Mouse (Mus musculus): ENCODE data around the gene Ggn. TPM values are rescaled to one million over a fixed set of nuclear protein-coding genes. Genes with fewer than 3 reads are reported as not detected.
A peak's percentile ranks its signal among the peaks of the same experiment; 100 is the strongest.
"Not testable (repeated sequence)": the region's sequence is repeated elsewhere in the genome, so short reads cannot be mapped to it uniquely, and the experiment has no call there.

Gene Ggn
- polyA plus RNA-seq, 1 experiment from 2014 or later, result 0.47 TPM

- peaks cover 28% of the 10 kb centered on the region for H3K4me1 ChIP-seq (ENCODE audit: control insufficient read depth, insufficient read depth, low read length)
- H3K27ac ChIP-seq (ENCODE audit: low read depth, low read length), result no peak overlapping the region
- peak overlapping the region; percentile 77 for H3K4me2 ChIP-seq (replicated peaks; ENCODE audit: low read depth, low read length)
- H3K9ac ChIP-seq (ENCODE audit: low read depth, low read length), result peak overlapping the region; percentile 42; the same call in 1 of the 2 replicates
- H3K4me3 ChIP-seq (ENCODE audit: low read length), result peak overlapping the region; percentile 65
- no peak for ATAC-seq (ENCODE audit: low FRiP score, low TSS enrichment)
- H3K36me3 ChIP-seq (ENCODE audit: control insufficient read depth, insufficient read depth, low read length), result peaks cover 26% of the 10 kb centered on the region
- H3K27me3 ChIP-seq (ENCODE audit: control insufficient read depth, insufficient read depth, low read length), result peaks cover 32% of the 10 kb centered on the region
- H3K9me3 ChIP-seq (ENCODE audit: control insufficient read depth, low read length), result no peaks in the 10 kb centered on the region
- 2% methylated on average over 43 of the region's 43 CpGs for WGBS
Measured at GRCm38 (mm10) chr7:29170755-29171561, 948 bp downstream of the Ggn start.

DNA sequence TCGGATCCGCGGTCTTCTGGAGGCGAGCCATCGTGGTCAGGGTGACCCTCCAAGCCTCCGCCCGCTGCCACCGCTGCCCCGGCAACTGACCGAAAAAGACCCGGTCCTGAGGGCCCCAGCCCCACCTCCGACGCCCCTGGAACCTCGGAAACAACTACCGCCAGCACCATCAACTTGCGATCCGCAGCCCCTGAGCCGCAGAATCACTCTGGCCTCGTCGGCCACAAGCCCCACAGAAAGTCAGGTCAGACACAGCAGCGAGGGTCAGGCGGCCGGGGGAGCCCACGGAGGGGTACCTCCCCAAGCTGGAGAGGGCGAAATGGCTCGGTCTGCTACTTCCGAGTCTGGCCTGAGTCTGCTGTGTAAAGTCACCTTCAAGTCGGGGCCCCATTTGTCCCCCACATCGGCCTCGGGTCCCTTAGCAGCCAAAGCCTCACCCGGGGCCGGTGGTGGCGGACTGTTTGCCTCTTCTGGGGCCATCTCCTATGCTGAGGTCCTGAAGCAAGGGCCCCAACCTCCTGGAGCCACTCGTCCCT lies 1.6 kb downstream of the Ggn start:
- WGBS, result 4% methylated on average over 33 of the region's 34 CpGs
- Histone ChIP-seq H3K4me2 (replicated peaks; ENCODE audit: low read depth, low read length) (peak overlapping the region; percentile 77), H3K9ac (ENCODE audit: low read depth, low read length) (peak overlapping the region; percentile 42; the same call in 1 of the 2 replicates), H3K9me3 (ENCODE audit: control insufficient read depth, low read length) (no peaks in the 10 kb centered on the region), H3K27me3 (ENCODE audit: control insufficient read depth, insufficient read depth, low read length) (peaks cover 32% of the 10 kb centered on the region), H3K27ac (ENCODE audit: low read depth, low read length) (no peak overlapping the region), H3K4me3 (ENCODE audit: low read length) (peak overlapping the region; percentile 65), H3K36me3 (ENCODE audit: control insufficient read depth, insufficient read depth, low read length) (peaks cover 33% of the 10 kb centered on the region), H3K4me1 (ENCODE audit: control insufficient read depth, insufficient read depth, low read length) (peaks cover 28% of the 10 kb centered on the region)
- no peak for ATAC-seq (ENCODE audit: low FRiP score, low TSS enrichment)

- ATAC-seq (ENCODE audit: low FRiP score, low TSS enrichment), result no peak
- peaks cover 28% of the 10 kb centered on the region for H3K4me1 ChIP-seq (ENCODE audit: control insufficient read depth, insufficient read depth, low read length)
- no peaks in the 10 kb centered on the region for H3K9me3 ChIP-seq (ENCODE audit: control insufficient read depth, low read length)
- no peak overlapping the region for H3K27ac ChIP-seq (ENCODE audit: low read depth, low read length)
- peaks cover 39% of the 10 kb centered on the region for H3K36me3 ChIP-seq (ENCODE audit: control insufficient read depth, insufficient read depth, low read length)
- peaks cover 32% of the 10 kb centered on the region for H3K27me3 ChIP-seq (ENCODE audit: control insufficient read depth, insufficient read depth, low read length)
- no peak overlapping the region for H3K4me3 ChIP-seq (ENCODE audit: low read length)
- 48% methylated on average over 32 of the region's 32 CpGs for WGBS
- H3K9ac ChIP-seq (ENCODE audit: low read depth, low read length), result no peak overlapping the region
- no peak overlapping the region for H3K4me2 ChIP-seq (replicated peaks; ENCODE audit: low read depth, low read length)
Measured at GRCm38 (mm10) chr7:29172390-29173016, 2.5 kb downstream of the Ggn start.

GRCm38 (mm10) chr7:29178106-29178505 lies 8.1 kb downstream of the Ggn start:
- Histone ChIP-seq H3K4me3 (ENCODE audit: low read length) (no peak overlapping the region), H3K4me2 (replicated peaks; ENCODE audit: low read depth, low read length) (no peak overlapping the region), H3K27ac (ENCODE audit: low read depth, low read length) (no peak overlapping the region), H3K27me3 (ENCODE audit: control insufficient read depth, insufficient read depth, low read length) (peaks cover 14% of the 10 kb centered on the region), H3K9ac (ENCODE audit: low read depth, low read length) (no peak overlapping the region), H3K4me1 (ENCODE audit: control insufficient read depth, insufficient read depth, low read length) (peaks cover 10% of the 10 kb centered on the region), H3K36me3 (ENCODE audit: control insufficient read depth, insufficient read depth, low read length) (peaks cover 39% of the 10 kb centered on the region), H3K9me3 (ENCODE audit: control insufficient read depth, low read length) (no peaks in the 10 kb centered on the region)
- WGBS, result 88% methylated on average over 4 of the region's 4 CpGs
- ATAC-seq (ENCODE audit: low FRiP score, low TSS enrichment), result no peak

GRCm38 (mm10) chr7:29179323-29179722 lies 9.3 kb downstream of the Ggn start:
- peak overlapping the region; percentile 86 for H3K4me3 ChIP-seq (ENCODE audit: low read length)
- H3K9me3 ChIP-seq (ENCODE audit: control insufficient read depth, low read length), result no peaks in the 10 kb centered on the region
- peaks cover 29% of the 10 kb centered on the region for H3K36me3 ChIP-seq (ENCODE audit: control insufficient read depth, insufficient read depth, low read length)
- peaks cover 10% of the 10 kb centered on the region for H3K4me1 ChIP-seq (ENCODE audit: control insufficient read depth, insufficient read depth, low read length)
- H3K27ac ChIP-seq (ENCODE audit: low read depth, low read length), result no peak overlapping the region
- 46% methylated on average over 7 of the region's 7 CpGs for WGBS
- peak overlapping the region; percentile 84; the same call in 1 of the 2 replicates for H3K9ac ChIP-seq (ENCODE audit: low read depth, low read length)
- H3K27me3 ChIP-seq (ENCODE audit: control insufficient read depth, insufficient read depth, low read length), result 0 out of 2 replicates have a peak, but pooled peaks cover 4% of the 10 kb centered on the region
- no peak for ATAC-seq (ENCODE audit: low FRiP score, low TSS enrichment)
- peak overlapping the region; percentile 75 for H3K4me2 ChIP-seq (replicated peaks; ENCODE audit: low read depth, low read length)

GRCm38 (mm10) chr7:29180077-29180853 lies 10.3 kb downstream of the Ggn start, which contains the start of gene Psmd8:
Gene Psmd8, minus strand, starts transcription at chr7:29180701.
- H3K36me3 ChIP-seq (ENCODE audit: control insufficient read depth, insufficient read depth, low read length), result peaks cover 20% of the 10 kb centered on the region
- WGBS, result under 1% methylated on average over 62 of the region's 62 CpGs
- ATAC-seq (ENCODE audit: low FRiP score, low TSS enrichment), result peak; percentile 96
- peak within 1 kb of the TSS; percentile 75 for H3K4me2 ChIP-seq (replicated peaks; ENCODE audit: low read depth, low read length)
- H3K27ac ChIP-seq (ENCODE audit: low read depth, low read length), result peak within 1 kb of the TSS; percentile 37; the same call in 1 of the 2 replicates
- peak within 1 kb of the TSS; percentile 86 for H3K4me3 ChIP-seq (ENCODE audit: low read length)
- peak within 1 kb of the TSS; percentile 84 for H3K9ac ChIP-seq (ENCODE audit: low read depth, low read length)
- H3K9me3 ChIP-seq (ENCODE audit: control insufficient read depth, low read length), result no peaks in the 10 kb centered on the region
- peaks cover 10% of the 10 kb centered on the region for H3K4me1 ChIP-seq (ENCODE audit: control insufficient read depth, insufficient read depth, low read length)
- no peaks in the 10 kb centered on the region for H3K27me3 ChIP-seq (ENCODE audit: control insufficient read depth, insufficient read depth, low read length)

- H3K36me3 ChIP-seq (ENCODE audit: control insufficient read depth, insufficient read depth, low read length), result peaks cover 14% of the 10 kb centered on the region
- peak overlapping the region; percentile 86 for H3K4me3 ChIP-seq (ENCODE audit: low read length)
- ATAC-seq (ENCODE audit: low FRiP score, low TSS enrichment), result no peak
- peak overlapping the region; percentile 41 for H3K4me2 ChIP-seq (replicated peaks; ENCODE audit: low read depth, low read length)
- no peaks in the 10 kb centered on the region for H3K9me3 ChIP-seq (ENCODE audit: control insufficient read depth, low read length)
- WGBS, result 40% methylated on average over 5 of the region's 5 CpGs
- H3K4me1 ChIP-seq (ENCODE audit: control insufficient read depth, insufficient read depth, low read length), result peaks cover 10% of the 10 kb centered on the region
- no peaks in the 10 kb centered on the region for H3K27me3 ChIP-seq (ENCODE audit: control insufficient read depth, insufficient read depth, low read length)
- no peak overlapping the region for H3K9ac ChIP-seq (ENCODE audit: low read depth, low read length)
- H3K27ac ChIP-seq (ENCODE audit: low read depth, low read length), result no peak overlapping the region; the same call in 1 of the 2 replicates
Measured at GRCm38 (mm10) chr7:29180854-29181236, 10.8 kb downstream of the Ggn start.

- WGBS, result 90% methylated on average over 4 of the region's 4 CpGs
- H3K4me1 ChIP-seq (ENCODE audit: control insufficient read depth, insufficient read depth, low read length); ATAC-seq (ENCODE audit: low FRiP score, low TSS enrichment): not testable (repeated sequence)
Measured at GRCm38 (mm10) chr7:29181323-29181722, 11.3 kb downstream of the Ggn start.

More at GRCm38 (mm10) chr7:29181323-29181722, 11.3 kb downstream of the Ggn start:
- not testable (repeated sequence) for H3K36me3 ChIP-seq (ENCODE audit: control insufficient read depth, insufficient read depth, low read length); H3K27ac ChIP-seq (ENCODE audit: low read depth, low read length); H3K4me2 ChIP-seq (replicated peaks; ENCODE audit: low read depth, low read length); H3K4me3 ChIP-seq (ENCODE audit: low read length); H3K9ac ChIP-seq (ENCODE audit: low read depth, low read length); H3K9me3 ChIP-seq (ENCODE audit: control insufficient read depth, low read length); H3K27me3 ChIP-seq (ENCODE audit: control insufficient read depth, insufficient read depth, low read length)
